20 mouse cellular contexts compared by ENCODE assay signal in genomic region chr17:30848804-30849203, GRCm38 (mm10).
"Had no signal": no experiment of that assay in that cellular context is flagged by ENCODE, and none has a peak within 500 bp of the region (broad histone marks: within the 10 kb centered on the region; RNA-seq: fewer than 3 reads in every experiment).

No protein-coding gene starts in this region.

- DNase-seq: liver, postnatal 0 days; lung, adult 2 months; lung, postnatal 14 days; lung, postnatal 36 days; retina, postnatal 1 day; right cerebral cortex, postnatal 25 days; right cerebral cortex, postnatal 4 days; spleen, adult 18-20 months; thymus, adult 18-20 months; thymus, postnatal 14 days; thymus, postnatal 36 days had no signal

- ATAC-seq: liver, postnatal 0 days; lung, postnatal 0 days; midbrain, embryonic 13.5 days; midbrain, embryonic 16.5 days had no signal

- H3K4me3 ChIP-seq: liver, embryonic 15.5 days; lung, embryonic 15.5 days; midbrain, embryonic 13.5 days; myocyte; neural tube, embryonic 13.5 days; neural tube, embryonic 15.5 days had no signal

- H3K27ac ChIP-seq: liver, embryonic 15.5 days; lung, embryonic 15.5 days; macrophage; midbrain, embryonic 13.5 days; neural tube, embryonic 13.5 days; neural tube, embryonic 15.5 days had no signal
